Mouse (Mus musculus): ENCODE data around the gene Rpl26. TPM values are rescaled to one million over a fixed set of nuclear protein-coding genes. Genes with fewer than 3 reads are reported as not detected.

Rpl26 gene
- polyA plus RNA-seq, 1 experiment from 2014 or later: 951 TPM

GRCm38 (mm10) chr11:68862260-68862659 lies 39.1 kb upstream of the Rpl26 start:
- Histone ChIP-seq H3K9me3 (ENCODE audit: control insufficient read depth, low read length) (no peaks in the 10 kb centered on the region), H3K27ac (ENCODE audit: low read length) (no peak overlapping the region), H3K9ac (ENCODE audit: low read length) (no peak overlapping the region), H3K4me1 (replicated peaks; ENCODE audit: control insufficient read depth, insufficient read depth, low read length) (peaks cover 17% of the 10 kb centered on the region), H3K4me2 (ENCODE audit: low read depth, low read length) (no peak overlapping the region), H3K36me3 (ENCODE audit: control insufficient read depth, insufficient read depth, low read length) (no peaks in the 10 kb centered on the region), H3K27me3 (ENCODE audit: control insufficient read depth, insufficient read depth, low read depth, low read length) (no peaks in the 10 kb centered on the region), H3K4me3 (ENCODE audit: low read length) (no peak overlapping the region)
- WGBS: 53% methylated on average over 2 of the region's 2 CpGs
- ATAC-seq (ENCODE audit: low read depth): no peak

- Histone ChIP-seq H3K4me2 (ENCODE audit: low read depth, low read length) (no peak overlapping the region), H3K36me3 (ENCODE audit: control insufficient read depth, insufficient read depth, low read length) (no peaks in the 10 kb centered on the region), H3K9ac (ENCODE audit: low read length) (no peak overlapping the region), H3K4me3 (ENCODE audit: low read length) (no peak overlapping the region), H3K27me3 (ENCODE audit: control insufficient read depth, insufficient read depth, low read depth, low read length) (no peaks in the 10 kb centered on the region), H3K4me1 (replicated peaks; ENCODE audit: control insufficient read depth, insufficient read depth, low read length) (peaks cover 20% of the 10 kb centered on the region), H3K9me3 (ENCODE audit: control insufficient read depth, low read length) (no peaks in the 10 kb centered on the region), H3K27ac (ENCODE audit: low read length) (peak overlapping the region; percentile 55)
- ATAC-seq (ENCODE audit: low read depth): no peak
- 63% methylated on average over 4 of the region's 4 CpGs for WGBS
These were observed 37.7 kb upstream of the Rpl26 start for GRCm38 (mm10) chr11:68863631-68864091.

- Histone ChIP-seq H3K27ac (ENCODE audit: low read length) (peak overlapping the region; percentile 55), H3K9me3 (ENCODE audit: control insufficient read depth, low read length) (no peaks in the 10 kb centered on the region), H3K4me3 (ENCODE audit: low read length) (no peak overlapping the region), H3K4me2 (ENCODE audit: low read depth, low read length) (0 out of 2 replicates have a peak overlapping the region, but pooled peaks have one; percentile 17), H3K36me3 (ENCODE audit: control insufficient read depth, insufficient read depth, low read length) (no peaks in the 10 kb centered on the region), H3K9ac (ENCODE audit: low read length) (no peak overlapping the region), H3K4me1 (replicated peaks; ENCODE audit: control insufficient read depth, insufficient read depth, low read length) (peaks cover 20% of the 10 kb centered on the region), H3K27me3 (ENCODE audit: control insufficient read depth, insufficient read depth, low read depth, low read length) (no peaks in the 10 kb centered on the region)
- WGBS: 20% methylated on average over 9 of the region's 9 CpGs
- peak; percentile 88 for ATAC-seq (ENCODE audit: low read depth)
These were observed 36.7 kb upstream of the Rpl26 start for GRCm38 (mm10) chr11:68864544-68865189.

GRCm38 (mm10) chr11:68871277-68871676 lies 30.1 kb upstream of the Rpl26 start:
- peaks cover 16% of the 10 kb centered on the region for H3K4me1 ChIP-seq (replicated peaks; ENCODE audit: control insufficient read depth, insufficient read depth, low read length)
- H3K27me3 ChIP-seq (ENCODE audit: control insufficient read depth, insufficient read depth, low read depth, low read length): no peaks in the 10 kb centered on the region
- no peaks in the 10 kb centered on the region for H3K36me3 ChIP-seq (ENCODE audit: control insufficient read depth, insufficient read depth, low read length)
- no peak overlapping the region for H3K4me2 ChIP-seq (ENCODE audit: low read depth, low read length)
- H3K9me3 ChIP-seq (ENCODE audit: control insufficient read depth, low read length): no peaks in the 10 kb centered on the region
- peak overlapping the region; percentile 75 for H3K27ac ChIP-seq (ENCODE audit: low read length)
- 78% methylated on average over 9 of the region's 9 CpGs for WGBS
- H3K4me3 ChIP-seq (ENCODE audit: low read length): no peak overlapping the region
- no peak overlapping the region for H3K9ac ChIP-seq (ENCODE audit: low read length)
- no peak for ATAC-seq (ENCODE audit: low read depth)

GRCm38 (mm10) chr11:68871748-68872147 lies 29.6 kb upstream of the Rpl26 start, which contains the start of gene Ndel1:
Ndel1 (minus strand) TSS chr11:68871858.
- Histone ChIP-seq H3K4me2 (ENCODE audit: low read depth, low read length) (no peak within 1 kb of the TSS), H3K9ac (ENCODE audit: low read length) (no peak within 1 kb of the TSS), H3K4me1 (replicated peaks; ENCODE audit: control insufficient read depth, insufficient read depth, low read length) (peaks cover 14% of the 10 kb centered on the region), H3K27me3 (ENCODE audit: control insufficient read depth, insufficient read depth, low read depth, low read length) (no peaks in the 10 kb centered on the region), H3K4me3 (ENCODE audit: low read length) (no peak within 1 kb of the TSS), H3K27ac (ENCODE audit: low read length) (peak within 1 kb of the TSS; percentile 75), H3K9me3 (ENCODE audit: control insufficient read depth, low read length) (no peaks in the 10 kb centered on the region), H3K36me3 (ENCODE audit: control insufficient read depth, insufficient read depth, low read length) (no peaks in the 10 kb centered on the region)
- peak; percentile 82 for ATAC-seq (ENCODE audit: low read depth)
- 33% methylated on average over 6 of the region's 6 CpGs for whole genome bisulfite sequencing

DNA sequence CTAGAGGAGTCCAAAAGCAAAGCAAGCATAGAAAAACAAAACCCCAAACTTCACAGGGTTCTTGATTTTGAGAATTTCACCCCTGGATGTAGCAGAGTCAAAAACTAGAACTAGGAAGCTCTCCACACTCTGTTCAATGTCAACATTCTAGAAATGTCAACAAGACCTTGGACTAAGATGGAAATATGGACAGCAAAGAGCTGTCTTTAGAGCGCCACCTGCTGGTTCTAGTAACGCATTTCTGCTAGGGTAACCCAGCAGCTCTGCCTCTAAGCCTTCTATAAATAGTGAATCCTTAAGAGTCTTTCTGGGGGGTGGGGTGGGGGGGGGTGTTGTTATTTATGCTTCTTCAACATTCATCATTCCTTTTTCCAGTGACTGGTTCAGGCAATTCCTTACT lies 26.5 kb upstream of the Rpl26 start:
- H3K4me1 ChIP-seq (replicated peaks; ENCODE audit: control insufficient read depth, insufficient read depth, low read length): peaks cover 10% of the 10 kb centered on the region
- H3K4me3 ChIP-seq (ENCODE audit: low read length): no peak overlapping the region
- no peaks in the 10 kb centered on the region for H3K36me3 ChIP-seq (ENCODE audit: control insufficient read depth, insufficient read depth, low read length)
- WGBS: 2% methylated on average over 2 of the region's 2 CpGs
- no peak overlapping the region for H3K4me2 ChIP-seq (ENCODE audit: low read depth, low read length)
- no peaks in the 10 kb centered on the region for H3K9me3 ChIP-seq (ENCODE audit: control insufficient read depth, low read length)
- no peak overlapping the region for H3K27ac ChIP-seq (ENCODE audit: low read length)
- ATAC-seq (ENCODE audit: low read depth): no peak
- H3K9ac ChIP-seq (ENCODE audit: low read length): no peak overlapping the region
- no peaks in the 10 kb centered on the region for H3K27me3 ChIP-seq (ENCODE audit: control insufficient read depth, insufficient read depth, low read depth, low read length)

DNA sequence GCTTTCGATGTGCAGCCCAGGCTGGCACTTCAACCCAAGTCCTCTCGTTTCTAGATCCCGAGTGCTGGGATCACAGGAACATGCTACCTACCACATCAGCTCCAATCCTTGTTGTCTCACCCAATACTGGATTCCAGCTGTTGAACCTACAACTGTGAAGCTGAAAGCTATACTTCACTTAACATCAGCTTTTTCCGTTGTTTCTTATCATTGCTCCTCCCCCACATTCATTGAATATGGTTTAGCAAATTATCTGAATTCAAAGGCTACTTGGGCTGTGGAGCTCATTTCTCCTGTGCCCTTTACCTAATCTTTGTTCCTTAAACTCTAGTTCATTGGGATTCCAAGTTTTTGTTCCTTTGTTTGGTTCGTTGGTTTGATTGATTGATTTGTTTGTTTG lies 22.6 kb upstream of the Rpl26 start:
- WGBS: 68% methylated on average over 5 of the region's 5 CpGs
- no peak overlapping the region for H3K27ac ChIP-seq (ENCODE audit: low read length)
- peaks cover 3% of the 10 kb centered on the region; the same call in 1 of the 2 replicates for H3K4me1 ChIP-seq (replicated peaks; ENCODE audit: control insufficient read depth, insufficient read depth, low read length)
- H3K9me3 ChIP-seq (ENCODE audit: control insufficient read depth, low read length): no peaks in the 10 kb centered on the region
- no peaks in the 10 kb centered on the region for H3K27me3 ChIP-seq (ENCODE audit: control insufficient read depth, insufficient read depth, low read depth, low read length)
- no peak overlapping the region for H3K9ac ChIP-seq (ENCODE audit: low read length)
- no peaks in the 10 kb centered on the region for H3K36me3 ChIP-seq (ENCODE audit: control insufficient read depth, insufficient read depth, low read length)
- ATAC-seq (ENCODE audit: low read depth): no peak
- H3K4me3 ChIP-seq (ENCODE audit: low read length): no peak overlapping the region
- no peak overlapping the region for H3K4me2 ChIP-seq (ENCODE audit: low read depth, low read length)

GRCm38 (mm10) chr11:68882107-68882506 lies 19.3 kb upstream of the Rpl26 start:
- ATAC-seq (ENCODE audit: low read depth): no peak
- Histone ChIP-seq H3K9ac (ENCODE audit: low read length) (no peak overlapping the region), H3K9me3 (ENCODE audit: control insufficient read depth, low read length) (no peaks in the 10 kb centered on the region), H3K36me3 (ENCODE audit: control insufficient read depth, insufficient read depth, low read length) (no peaks in the 10 kb centered on the region), H3K4me2 (ENCODE audit: low read depth, low read length) (no peak overlapping the region), H3K4me1 (replicated peaks; ENCODE audit: control insufficient read depth, insufficient read depth, low read length) (no peaks in the 10 kb centered on the region), H3K27ac (ENCODE audit: low read length) (no peak overlapping the region), H3K4me3 (ENCODE audit: low read length) (no peak overlapping the region), H3K27me3 (ENCODE audit: control insufficient read depth, insufficient read depth, low read depth, low read length) (no peaks in the 10 kb centered on the region)
- 14% methylated on average over 14 of the region's 14 CpGs for WGBS

DNA sequence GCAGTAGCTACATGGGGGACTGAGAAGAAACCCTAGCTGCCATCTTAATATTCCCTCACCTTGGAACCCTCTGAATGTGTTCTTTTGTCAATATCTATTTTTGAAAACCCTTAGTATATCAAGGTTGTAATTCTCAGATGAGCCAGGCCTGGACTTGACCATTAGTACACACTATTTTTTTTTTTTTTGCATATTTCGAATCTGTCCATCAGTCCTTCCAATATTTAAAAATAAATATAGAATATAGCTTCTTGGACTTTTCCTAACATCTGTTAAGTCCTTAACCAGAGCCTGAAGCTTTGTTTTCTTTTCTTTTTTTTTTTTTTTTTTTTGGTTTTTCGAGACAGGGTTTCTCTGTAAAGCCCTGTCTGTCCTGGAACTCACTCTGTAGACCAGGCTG lies 17.5 kb upstream of the Rpl26 start:
- Histone ChIP-seq H3K27me3 (ENCODE audit: control insufficient read depth, insufficient read depth, low read depth, low read length) (no peaks in the 10 kb centered on the region), H3K9me3 (ENCODE audit: control insufficient read depth, low read length) (no peaks in the 10 kb centered on the region), H3K27ac (ENCODE audit: low read length) (no peak overlapping the region), H3K4me3 (ENCODE audit: low read length) (no peak overlapping the region), H3K9ac (ENCODE audit: low read length) (no peak overlapping the region), H3K36me3 (ENCODE audit: control insufficient read depth, insufficient read depth, low read length) (no peaks in the 10 kb centered on the region), H3K4me1 (replicated peaks; ENCODE audit: control insufficient read depth, insufficient read depth, low read length) (no peaks in the 10 kb centered on the region), H3K4me2 (ENCODE audit: low read depth, low read length) (no peak overlapping the region)
- WGBS: 82% methylated on average over 2 of the region's 2 CpGs
- no peak for ATAC-seq (ENCODE audit: low read depth)
